Mouse (Mus musculus): ENCODE results near the gene Gsk3a.

The Gsk3a gene

GRCm38 (mm10) chr7:25237249-25238014 lies at the start of gene Gsk3a:
Gsk3a (minus strand) TSS chr7:25237851.
- DNase-seq (ENCODE audit: low spot score in 2 of 2) = peak; percentile 93 to 98

GRCm38 (mm10) chr7:25286989-25287388 lies 49.3 kb upstream of the Gsk3a start:
- no peak for DNase-seq (ENCODE audit: low spot score in 2 of 2)

GRCm38 (mm10) chr7:25285511-25286238 lies 48.0 kb upstream of the Gsk3a start:
- no peak for DNase-seq (ENCODE audit: low spot score in 2 of 2)

- no peak for DNase-seq (ENCODE audit: low spot score in 2 of 2)
Observed at GRCm38 (mm10) chr7:25284766-25285165, 47.1 kb upstream of the Gsk3a start.

- no peak for DNase-seq (ENCODE audit: low spot score in 2 of 2)
Observed at GRCm38 (mm10) chr7:25284171-25284570, 46.5 kb upstream of the Gsk3a start.

GRCm38 (mm10) chr7:25283637-25284036 lies 46.0 kb upstream of the Gsk3a start:
- DNase-seq (ENCODE audit: low spot score in 2 of 2) = no peak

- peak in 1 of 2 experiments; percentile 39 for DNase-seq (ENCODE audit: low spot score in 2 of 2)
Observed at GRCm38 (mm10) chr7:25282731-25283211, 45.1 kb upstream of the Gsk3a start.

- peak; percentile 96 to 98 for DNase-seq (ENCODE audit: low spot score in 2 of 2)
Observed at GRCm38 (mm10) chr7:25281734-25282601, 44.3 kb upstream of the Gsk3a start.

GRCm38 (mm10) chr7:25281166-25281733 lies 43.6 kb upstream of the Gsk3a start:
- DNase-seq (ENCODE audit: low spot score in 2 of 2) = no peak

GRCm38 (mm10) chr7:25279861-25280791 lies 42.5 kb upstream of the Gsk3a start:
- DNase-seq (ENCODE audit: low spot score in 2 of 2) = no peak

GRCm38 (mm10) chr7:25279076-25279860 lies 41.6 kb upstream of the Gsk3a start:
- DNase-seq (ENCODE audit: low spot score in 2 of 2) = peak; percentile 70 to 77

GRCm38 (mm10) chr7:25278341-25279075 lies 40.9 kb upstream of the Gsk3a start:
- DNase-seq (ENCODE audit: low spot score in 2 of 2) = peak; percentile 72 to 74

GRCm38 (mm10) chr7:25277998-25278340 lies 40.3 kb upstream of the Gsk3a start:
- no peak for DNase-seq (ENCODE audit: low spot score in 2 of 2)

GRCm38 (mm10) chr7:25277405-25277804 lies 39.8 kb upstream of the Gsk3a start:
- no peak for DNase-seq (ENCODE audit: low spot score in 2 of 2)

- DNase-seq (ENCODE audit: low spot score in 2 of 2) = no peak
Observed at GRCm38 (mm10) chr7:25275555-25276298, 38.1 kb upstream of the Gsk3a start.

GRCm38 (mm10) chr7:25274996-25275395 lies 37.3 kb upstream of the Gsk3a start:
- no peak for DNase-seq (ENCODE audit: low spot score in 2 of 2)

- peak in 1 of 2 experiments; percentile 10 for DNase-seq (ENCODE audit: low spot score in 2 of 2)
Observed at GRCm38 (mm10) chr7:25274571-25274970, 36.9 kb upstream of the Gsk3a start.

Data from spleen, postnatal 14 days (tissue).